Mouse (Mus musculus): ENCODE results near the gene Rbl1. TPM values are rescaled to one million over a fixed set of nuclear protein-coding genes. Genes with fewer than 3 reads are reported as not detected.

Gene Rbl1
- total and polyA plus RNA-seq, 3 experiments: 17.8 to 18.1 TPM; not detected in 1

DNA sequence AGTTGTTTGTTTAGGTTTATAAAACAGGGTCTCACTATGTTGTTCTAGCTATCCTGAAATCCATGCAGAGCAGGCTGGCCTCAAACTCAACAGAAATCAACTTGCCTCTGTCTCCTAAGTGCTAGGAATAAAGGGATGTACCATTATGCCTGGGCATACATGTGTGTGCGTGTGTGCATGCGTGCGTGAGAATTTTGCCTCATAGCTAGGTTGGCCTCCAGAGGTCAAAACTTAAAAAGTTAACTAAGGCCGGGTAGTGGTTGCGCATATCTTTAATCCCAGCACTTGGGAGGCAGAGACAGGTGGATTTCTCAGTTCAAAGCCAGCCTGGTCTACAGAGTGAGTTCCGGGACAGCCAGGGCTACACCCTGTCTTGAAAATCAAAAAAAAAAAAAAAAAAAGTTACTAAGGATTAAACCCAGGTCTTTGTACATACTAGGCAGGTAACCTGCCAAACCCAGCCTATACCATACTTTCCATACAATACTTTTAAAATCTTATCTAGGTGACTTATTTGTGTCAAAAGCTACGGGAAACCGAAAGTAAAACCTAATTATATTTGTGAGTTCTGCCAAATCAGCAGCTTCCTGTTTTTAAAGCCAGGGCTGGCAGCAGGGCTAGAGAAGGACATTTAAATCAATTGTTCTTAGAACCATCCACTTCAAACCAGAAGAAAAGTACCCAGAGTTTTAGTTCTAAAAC is 73.4 kb downstream of the Rbl1 start (continued):
- TF ChIP-seq HCFC1 (IDR thresholded peaks at IDR 0.05; ENCODE audit: low read depth, low read length): peak; percentile 47; the same call in 1 of the 2 replicates
- peak; percentile 84 for TF ChIP-seq ZNF384 (IDR thresholded peaks at IDR 0.05; ENCODE audit: low read depth, low read length)
- peak; percentile 60 for TF ChIP-seq MAZ (IDR thresholded peaks at IDR 0.05; ENCODE audit: low read depth, low read length)
- 0 out of 4 replicates have a peak, but pooled peaks have one; percentile 15 to 22 for TF ChIP-seq EP300 (IDR thresholded peaks at IDR 0.05; ENCODE audit: low read depth in 1 of 2, low read length in 2 of 2)
- TF ChIP-seq MAFK (IDR thresholded peaks at IDR 0.05; ENCODE audit: borderline replicate concordance, low read depth, low read length): peak; percentile 89
- TF ChIP-seq CHD1 (IDR thresholded peaks at IDR 0.05; ENCODE audit: low read depth, low read length): peak; percentile 84; the same call in 1 of the 2 replicates

DNA sequence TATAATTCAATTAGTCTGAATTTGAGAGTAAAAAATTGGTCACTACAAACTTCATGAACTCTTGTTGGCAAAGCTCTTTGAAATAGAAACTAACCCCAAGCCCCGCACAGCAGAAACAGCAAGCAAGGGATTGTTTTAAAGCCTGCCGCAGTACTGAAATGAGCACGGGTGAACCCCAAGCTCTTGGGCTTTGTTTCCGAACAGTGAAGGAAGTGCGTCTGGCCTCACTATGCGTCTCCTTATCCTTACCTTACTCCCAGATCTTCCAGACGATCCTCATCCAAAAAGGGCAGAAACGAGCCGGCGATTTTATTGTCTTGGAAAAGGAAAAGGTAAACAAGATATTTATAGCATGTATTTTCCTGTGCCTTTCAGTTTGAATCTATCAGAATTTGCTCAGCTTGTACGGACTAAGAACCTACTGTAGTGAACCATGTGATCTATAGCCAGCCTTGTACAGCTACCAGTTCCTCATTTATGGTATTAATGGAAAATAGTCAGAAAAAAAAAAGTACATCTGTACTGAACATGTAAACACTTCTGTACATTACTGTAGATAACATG is 74.7 kb downstream of the Rbl1 start:
- H3K4me3 ChIP-seq (ENCODE audit: control insufficient read depth in 1 of 2, insufficient read depth in 1 of 2, low read depth in 2 of 2, low read length in 2 of 2): no peak overlapping the region
- H3K4me1 ChIP-seq (ENCODE audit: control insufficient read depth in 1 of 2, insufficient read depth in 2 of 2, low read length in 2 of 2): peaks cover 18 to 20% of the 10 kb centered on the region in 2 experiments

DNA sequence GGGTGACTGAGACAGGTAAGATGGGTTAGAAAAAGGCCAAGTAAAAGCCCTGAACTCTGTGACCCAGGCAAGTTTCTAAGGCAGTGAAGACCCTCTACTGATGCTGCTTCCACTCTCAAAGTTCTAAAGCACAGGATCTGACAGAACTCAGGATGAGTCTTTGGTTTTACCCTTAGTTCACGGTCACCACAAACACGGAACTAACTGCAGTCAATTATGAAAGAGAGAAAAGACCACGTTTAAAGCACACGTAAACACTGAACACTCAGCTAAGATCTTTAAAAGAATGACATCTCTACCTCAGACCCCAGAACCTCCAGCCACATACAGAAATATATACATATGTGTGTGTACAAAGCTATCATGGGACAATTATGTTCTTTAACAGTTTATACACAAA is 75.2 kb downstream of the Rbl1 start:
- Histone ChIP-seq H3K27ac (ENCODE audit: control insufficient read depth, low read depth, low read length) (no peak overlapping the region), H3K79me2 (ENCODE audit: control insufficient read depth, insufficient read depth, low read length, poor library complexity) (peaks cover 12% of the 10 kb centered on the region), H3K36me3 (ENCODE audit: control insufficient read depth in 1 of 2, insufficient read depth in 2 of 2, low read length in 2 of 2) (peaks cover 0 to 24% of the 10 kb centered on the region in 2 experiments; a peak in 2 of 4 replicates), H3K4me1 (ENCODE audit: control insufficient read depth in 1 of 2, insufficient read depth in 2 of 2, low read length in 2 of 2) (peaks cover 18 to 20% of the 10 kb centered on the region in 2 experiments), H3K27me3 (ENCODE audit: control insufficient read depth in 1 of 2, insufficient read depth in 2 of 2, low read length in 2 of 2) (no peaks in the 10 kb centered on the region), H3K9ac (ENCODE audit: control insufficient read depth, low read depth, low read length, poor library complexity, severe bottlenecking) (no peak overlapping the region), H3K9me3 (replicated peaks; ENCODE audit: insufficient read depth, low read length) (no peaks in the 10 kb centered on the region), H3K4me3 (ENCODE audit: control insufficient read depth in 1 of 2, insufficient read depth in 1 of 2, low read depth in 2 of 2, low read length in 2 of 2) (no peak overlapping the region)
- TF ChIP-seq NELFE (IDR thresholded peaks at IDR 0.05; ENCODE audit: low read depth, low read length) (no peak), TAL1 (IDR thresholded peaks at IDR 0.05; ENCODE audit: low read length) (no peak), ELF1 (IDR thresholded peaks at IDR 0.05; ENCODE audit: low read depth, low read length) (no peak), KAT2A (conservative IDR thresholded peaks at IDR 0.05; ENCODE audit: low read depth, low read length) (no peak), CHD2 (IDR thresholded peaks at IDR 0.05; ENCODE audit: low read length) (no peak), TCF12 (IDR thresholded peaks at IDR 0.05; ENCODE audit: low read depth, low read length) (no peak), NRF1 (IDR thresholded peaks at IDR 0.05; ENCODE audit: insufficient read depth, low read depth, low read length, poor library complexity, severe bottlenecking) (no peak), JUND (IDR thresholded peaks at IDR 0.05; ENCODE audit: low read depth, low read length) (no peak), ZC3H11A (IDR thresholded peaks at IDR 0.05; ENCODE audit: low read depth, low read length) (no peak), SIN3A (IDR thresholded peaks at IDR 0.05; ENCODE audit: low read length) (no peak), RCOR1 (IDR thresholded peaks at IDR 0.05; ENCODE audit: low read depth, low read length) (no peak), MYB (IDR thresholded peaks at IDR 0.05; ENCODE audit: low read depth, low read length) (no peak), SMC3 (IDR thresholded peaks at IDR 0.05; ENCODE audit: low read depth, low read length) (no peak), EP300 (IDR thresholded peaks at IDR 0.05; ENCODE audit: low read depth in 1 of 2, low read length in 2 of 2) (no peak)
- no peak for DNase-seq (ENCODE audit: low read depth, low spot score)

More for the DNA sequence above, 74.7 kb downstream of the Rbl1 start:
- no peak overlapping the region for H3K9ac ChIP-seq (ENCODE audit: control insufficient read depth, low read depth, low read length, poor library complexity, severe bottlenecking)
- no peak overlapping the region for H3K27ac ChIP-seq (ENCODE audit: control insufficient read depth, low read depth, low read length)
- no peaks in the 10 kb centered on the region for H3K27me3 ChIP-seq (ENCODE audit: control insufficient read depth in 1 of 2, insufficient read depth in 2 of 2, low read length in 2 of 2)
- H3K36me3 ChIP-seq (ENCODE audit: control insufficient read depth in 1 of 2, insufficient read depth in 2 of 2, low read length in 2 of 2): peaks cover 0 to 24% of the 10 kb centered on the region in 2 experiments; a peak in 2 of 4 replicates
- peak; percentile 52 for DNase-seq (ENCODE audit: low read depth, low spot score)
- no peaks in the 10 kb centered on the region for H3K9me3 ChIP-seq (replicated peaks; ENCODE audit: insufficient read depth, low read length)
- 0 out of 2 replicates have a peak, but pooled peaks have one; percentile 17 for TF ChIP-seq ETS1 (IDR thresholded peaks at IDR 0.05; ENCODE audit: low read depth, low read length)
- TF ChIP-seq USF1 (IDR thresholded peaks at IDR 0.05; ENCODE audit: low read depth, low read length): peak; percentile 66
- no peak for TF ChIP-seq GATA1 (IDR thresholded peaks at IDR 0.05; ENCODE audit: low read depth, low read length)
- TF ChIP-seq BHLHE40 (IDR thresholded peaks at IDR 0.05; ENCODE audit: borderline replicate concordance, low read depth, low read length): no peak
- peak; percentile 77 for TF ChIP-seq ZNF384 (IDR thresholded peaks at IDR 0.05; ENCODE audit: low read depth, low read length)
- H3K79me2 ChIP-seq (ENCODE audit: control insufficient read depth, insufficient read depth, low read length, poor library complexity): peaks cover 17% of the 10 kb centered on the region

Data from MEL (cell line).